Mouse (Mus musculus) brain, embryonic 14.5 days (tissue): Measurements from ENCODE around the gene Pank4. TPM values are rescaled to one million over a fixed set of nuclear protein-coding genes. Genes with fewer than 3 reads are reported as not detected.

Experiments
- DNase-seq: peaks from one replicate; pipeline ENCODE4 v3.0.0-alpha.2; 2011; ENCODE audit warnings: low read depth
- CTCF ChIP-seq: fragments of 200-500 bp; IDR thresholded peaks from 2 replicates; pipeline ENCODE4 v1.5.1; 2012; ENCODE audit warnings: inconsistent platforms, mild to moderate bottlenecking, moderate library complexity, borderline replicate concordance; ENCODE audit not compliant: insufficient read depth, insufficient read length; ENCODE audit errors: extremely low read depth
- POLR2A ChIP-seq: fragments of 200-500 bp; IDR thresholded peaks from 2 replicates; pipeline ENCODE4 v1.6.1; 2012; ENCODE audit warnings: mild to moderate bottlenecking, inconsistent platforms, borderline replicate concordance; ENCODE audit not compliant: poor library complexity, insufficient read depth, insufficient read length, severe bottlenecking; ENCODE audit errors: extremely low read depth
- polyA plus RNA-seq: library from polyadenylated mRNA; depleted of rRNA; stranded (reverse); fragments of >200 nt; gene quantifications from 2 replicates; pipeline ENCODE4 v1.2.3, GENCODE M21; 2012

Pank4 gene
- polyA plus RNA-seq, 1 experiment: 68.0 TPM

DNA sequence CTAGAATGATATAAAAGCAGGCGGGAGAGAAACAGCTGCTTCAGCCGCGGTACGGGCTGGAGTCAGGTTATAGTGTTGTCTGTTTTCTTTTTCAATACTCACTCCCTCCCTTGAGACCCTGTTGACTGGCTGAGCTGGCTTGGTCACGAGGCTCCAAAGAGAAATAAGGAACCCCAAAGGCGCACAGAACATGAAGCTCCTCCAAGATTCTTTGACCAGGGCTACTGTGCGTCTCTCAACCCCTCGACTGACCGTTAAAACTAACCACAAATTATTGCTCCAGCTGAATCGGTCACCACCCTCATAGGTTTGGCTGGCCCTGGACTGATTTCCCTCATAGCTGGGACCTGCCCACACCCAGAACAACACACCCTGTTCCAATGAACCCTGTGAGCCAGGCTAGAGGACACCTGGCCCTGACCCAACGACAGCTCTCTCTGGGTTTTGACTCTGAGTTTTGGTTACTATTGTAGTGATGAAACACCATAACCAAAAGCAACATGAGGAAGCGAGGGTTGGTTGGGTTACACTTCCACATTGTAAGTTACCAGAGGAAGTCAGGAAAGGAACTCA, 34.7 kb upstream of the Pank4 start:
- no peak for TF ChIP-seq CTCF
- no peak for TF ChIP-seq POLR2A
- DNase-seq: no peak

DNA sequence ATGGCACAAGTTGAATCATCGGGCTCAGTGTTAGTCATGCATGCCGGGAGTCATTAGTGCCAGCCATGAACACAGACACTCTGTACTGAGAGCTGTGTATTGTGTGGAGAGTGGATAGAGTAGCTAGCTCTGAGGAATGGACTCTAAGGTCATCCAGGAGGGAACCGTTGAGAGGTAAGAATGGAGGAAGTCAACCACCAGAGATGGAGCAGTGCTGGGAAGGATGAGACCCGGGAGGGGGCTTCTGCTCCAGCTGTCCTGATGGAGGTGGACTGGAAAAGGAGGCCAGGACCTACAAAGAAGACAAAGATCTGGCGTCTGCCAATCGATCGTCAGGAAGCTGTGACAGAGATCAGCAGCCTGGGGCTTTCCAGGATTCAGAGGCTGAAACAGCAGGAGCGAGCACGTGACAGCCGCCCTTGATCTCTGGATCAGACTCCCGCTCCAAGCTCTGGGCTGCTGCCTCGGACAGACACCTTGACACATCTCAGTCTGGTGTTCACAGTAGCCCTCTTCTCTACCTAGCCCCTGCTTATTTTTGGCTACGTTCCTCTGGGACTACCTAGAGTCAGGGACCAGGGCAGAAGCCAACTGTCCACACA, 30.5 kb upstream of the Pank4 start:
- TF ChIP-seq CTCF (no peak), POLR2A (no peak)
- no peak for DNase-seq

DNA sequence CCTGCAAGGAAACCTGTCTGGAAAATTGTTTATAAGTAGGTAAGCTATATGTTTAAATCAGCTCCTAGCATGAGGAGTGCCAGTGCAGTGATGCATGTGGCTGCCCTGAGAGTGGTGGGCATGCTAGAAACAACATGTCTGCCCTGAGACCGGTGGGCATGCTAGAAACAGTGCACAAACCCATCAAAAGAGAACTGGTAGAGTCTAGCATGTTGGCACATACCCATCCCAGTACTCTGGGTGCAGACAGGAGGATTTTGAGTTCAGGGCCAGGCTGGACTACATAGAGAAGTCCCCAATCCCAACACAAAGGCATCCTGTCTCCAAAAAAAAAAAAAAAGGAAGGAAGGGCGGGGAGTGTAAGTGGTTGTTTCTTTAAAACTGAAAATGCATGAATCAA, 29.1 kb upstream of the Pank4 start:
- no peak for TF ChIP-seq POLR2A
- TF ChIP-seq CTCF: no peak
- DNase-seq: no peak

DNA sequence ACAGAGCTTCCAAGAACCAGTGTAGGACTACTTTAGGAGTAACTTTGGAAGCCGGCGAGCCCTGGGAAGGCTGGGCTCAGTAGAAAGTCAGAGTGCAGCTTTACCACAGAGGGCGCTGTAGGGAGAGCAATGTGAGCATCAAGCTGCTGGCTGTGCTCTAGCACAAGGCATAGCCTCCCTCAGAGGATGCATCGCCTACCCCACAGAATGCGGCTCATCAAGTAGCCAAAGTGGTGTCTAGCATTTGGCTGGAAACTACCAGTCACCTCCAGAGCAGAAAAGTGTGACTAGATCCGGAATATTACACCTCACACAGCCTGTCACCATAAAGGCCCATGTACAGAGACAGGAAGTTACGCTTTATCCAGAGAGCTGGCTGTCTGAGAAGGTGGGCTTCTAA, 28.1 kb upstream of the Pank4 start:
- no peak for DNase-seq
- no peak for TF ChIP-seq POLR2A
- no peak for TF ChIP-seq CTCF

DNA sequence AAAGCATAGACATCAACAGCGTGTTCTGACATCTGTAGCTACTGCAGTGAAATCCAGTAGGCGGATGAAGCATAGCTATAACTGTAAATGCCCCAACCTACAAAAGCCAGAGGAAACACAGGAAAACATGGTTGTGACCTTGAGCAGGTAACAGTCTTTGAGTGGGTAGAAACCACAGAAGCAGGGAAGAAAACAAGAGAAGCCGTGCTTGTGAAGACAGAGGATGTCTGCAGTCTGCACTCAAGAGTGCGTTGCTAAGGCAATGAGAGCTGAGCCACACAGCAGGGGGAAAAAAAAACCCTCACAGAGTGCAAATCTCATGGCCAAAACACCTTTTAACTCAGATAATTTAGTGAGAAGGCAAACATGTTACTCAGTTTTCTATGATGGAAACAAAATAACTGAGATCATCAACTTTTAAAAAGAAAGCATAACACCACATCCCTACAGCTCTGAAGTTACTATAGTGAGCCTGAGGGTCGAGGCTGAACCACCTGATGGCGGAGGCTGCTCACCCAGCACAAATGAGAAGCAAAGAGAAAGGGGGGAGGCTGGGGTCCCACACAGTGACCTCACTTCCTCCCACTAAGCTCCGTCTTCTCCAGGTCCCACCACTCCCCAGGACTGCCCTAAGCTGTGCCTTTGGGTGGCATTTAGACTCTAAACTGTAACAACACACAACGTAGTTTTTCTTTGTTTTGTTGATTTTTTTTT, 27.2 kb upstream of the Pank4 start:
- TF ChIP-seq POLR2A (no peak), CTCF (no peak)
- peak; percentile 36 for DNase-seq

DNA sequence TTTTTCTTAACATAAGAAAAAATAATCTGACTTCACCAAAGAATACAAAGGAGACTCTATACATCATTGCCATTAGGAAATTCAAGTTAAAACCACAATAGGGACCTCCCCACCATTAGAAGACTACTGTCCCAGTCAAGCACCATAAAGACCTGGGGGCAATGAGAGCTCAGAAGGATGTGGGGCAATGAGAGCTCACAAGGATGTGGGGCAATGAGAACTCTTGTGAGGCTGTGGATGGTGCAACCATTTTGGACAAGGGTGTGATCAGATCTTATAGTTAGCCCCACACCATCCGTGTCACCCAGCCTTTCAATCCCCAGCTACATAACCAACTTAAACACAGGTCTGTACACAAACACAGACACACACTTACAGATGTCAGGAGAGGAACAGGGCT, 26.2 kb upstream of the Pank4 start:
- TF ChIP-seq POLR2A (no peak), CTCF (no peak)
- DNase-seq: no peak

DNA sequence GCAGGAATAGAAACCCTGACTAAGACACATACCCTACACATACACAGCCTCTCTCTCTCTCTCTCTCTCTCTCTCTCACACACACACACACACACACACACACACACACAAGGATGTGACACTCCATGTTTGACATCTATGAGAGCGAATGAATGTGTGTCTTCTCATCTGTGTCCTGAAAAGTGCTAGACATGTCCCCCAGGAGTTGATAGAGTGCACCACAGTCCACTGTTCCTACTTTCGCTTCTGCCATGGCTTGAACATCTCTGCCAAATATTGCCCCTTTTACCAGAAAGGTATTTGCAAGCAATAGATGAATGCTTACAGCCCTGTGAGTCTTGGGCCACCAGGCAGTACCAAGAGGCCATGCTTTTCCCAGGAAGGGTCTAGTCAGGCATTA, 23.8 kb upstream of the Pank4 start:
- no peak for TF ChIP-seq CTCF
- no peak for TF ChIP-seq POLR2A
- DNase-seq: no peak

DNA sequence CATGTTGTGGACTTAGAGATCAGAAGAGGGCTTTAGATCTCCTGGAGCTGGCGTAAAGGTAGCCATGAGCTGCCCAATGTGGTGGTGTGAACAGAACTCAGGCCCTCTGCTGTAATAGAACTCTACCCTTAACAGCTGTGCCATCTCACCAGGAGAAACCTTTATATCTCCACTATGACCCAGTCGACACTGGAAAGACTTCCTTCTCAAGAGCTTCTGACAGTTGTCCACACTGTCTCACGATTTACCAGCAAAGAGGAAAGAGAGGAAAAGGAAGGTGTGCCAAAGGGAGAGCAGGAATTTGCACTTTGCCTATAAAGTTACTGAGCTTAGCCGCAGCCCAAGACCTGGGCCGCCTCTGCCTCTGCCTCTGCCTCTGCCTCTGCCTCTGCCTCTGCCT, 22.1 kb upstream of the Pank4 start:
- TF ChIP-seq CTCF (no peak), POLR2A (no peak)
- no peak for DNase-seq

DNA sequence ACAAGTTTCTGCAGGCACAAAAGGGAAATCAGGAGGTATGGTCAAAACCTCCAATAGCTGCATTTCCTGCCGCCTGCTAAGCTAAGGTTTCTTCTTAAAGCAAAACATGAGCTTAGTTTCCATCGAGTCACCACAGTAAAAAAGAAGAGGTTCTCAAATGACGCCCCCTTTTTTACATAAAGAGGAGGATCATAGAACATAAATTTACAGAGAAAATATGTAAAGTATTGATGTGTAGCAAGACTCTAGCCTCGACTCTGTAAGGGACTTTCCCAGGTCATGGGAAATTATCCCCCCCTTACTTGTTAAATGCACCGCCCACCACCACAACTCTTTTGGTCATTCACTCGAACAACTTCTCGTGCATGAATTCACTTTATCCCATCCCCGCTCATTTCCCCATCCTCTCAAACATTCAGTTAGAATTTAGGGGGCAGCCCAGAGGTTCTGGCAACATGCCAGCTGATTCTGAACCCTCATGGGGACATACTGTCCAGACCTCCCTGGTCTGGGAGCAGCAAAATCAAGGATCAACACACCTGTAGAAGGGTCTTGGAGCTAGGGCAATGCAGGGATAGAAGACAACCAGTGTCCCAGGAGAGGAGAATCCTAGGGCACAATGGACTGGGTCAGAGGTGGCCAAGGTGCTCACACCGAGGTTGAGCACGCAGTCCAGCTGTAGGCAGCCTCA, 21.1 kb upstream of the Pank4 start:
- TF ChIP-seq CTCF: no peak
- no peak for TF ChIP-seq POLR2A
- DNase-seq: no peak

DNA sequence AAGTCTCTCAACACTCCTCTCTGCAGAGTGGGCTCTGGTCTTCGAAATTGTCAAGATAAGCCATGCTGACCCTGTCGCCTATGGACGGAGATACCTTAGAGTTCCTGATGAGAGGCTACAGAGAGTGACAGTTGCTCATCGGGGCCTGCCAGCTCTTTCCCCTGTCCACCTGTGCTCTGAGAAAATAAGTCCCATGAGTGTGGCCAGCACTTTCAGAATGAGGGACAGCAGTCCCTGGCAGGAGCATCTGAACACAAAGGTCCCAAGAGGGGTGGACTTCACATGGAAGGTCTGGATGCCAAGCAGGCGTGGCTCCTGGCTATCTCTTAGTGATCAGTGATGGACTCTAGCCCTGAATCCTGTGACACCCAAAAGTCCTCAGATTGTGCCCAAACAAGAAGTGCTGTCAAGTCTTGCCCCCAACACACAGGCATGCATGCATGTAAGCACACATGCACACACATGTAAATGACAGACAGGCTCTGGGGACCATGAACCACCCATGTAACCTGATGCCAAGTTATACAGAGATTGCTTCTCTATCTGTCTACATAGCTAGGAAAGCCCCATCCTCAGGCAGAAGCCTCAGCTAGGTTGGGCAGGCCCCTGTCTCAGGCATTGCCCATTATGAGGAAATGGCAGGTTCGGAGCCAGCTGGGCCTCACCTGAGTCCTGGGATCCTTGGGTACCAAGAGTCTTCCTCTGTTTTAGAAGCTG, 20.4 kb upstream of the Pank4 start:
- TF ChIP-seq POLR2A: no peak
- TF ChIP-seq CTCF: no peak
- no peak for DNase-seq

DNA sequence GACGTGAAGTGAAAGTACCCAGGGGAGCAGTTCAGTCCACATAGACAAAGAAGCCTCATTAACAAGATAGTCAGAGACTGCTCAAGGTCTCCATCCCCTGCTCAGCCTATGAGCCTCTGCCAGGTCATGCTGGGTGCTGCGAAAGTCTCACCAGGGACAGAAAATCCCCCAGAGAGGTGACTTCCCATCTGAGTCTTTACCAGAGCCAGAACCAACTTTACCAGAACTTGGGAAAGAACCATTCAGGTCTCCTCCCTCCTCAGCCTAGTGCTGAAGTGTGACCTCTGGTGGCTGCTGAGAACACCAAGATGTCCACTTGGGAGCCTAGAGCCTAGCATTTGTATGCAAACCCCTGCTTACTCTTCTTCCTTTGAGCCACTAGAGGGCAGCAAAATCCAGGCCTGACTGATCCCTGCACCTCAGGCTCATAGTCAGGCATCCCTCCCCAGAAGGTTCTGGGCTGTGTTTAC, 19.8 kb upstream of the Pank4 start:
- DNase-seq: peak; percentile 96
- peak; percentile 93 for TF ChIP-seq CTCF
- TF ChIP-seq POLR2A: no peak
